Mouse (Mus musculus): ENCODE data around the gene Eml5.

Gene Eml5

DNA sequence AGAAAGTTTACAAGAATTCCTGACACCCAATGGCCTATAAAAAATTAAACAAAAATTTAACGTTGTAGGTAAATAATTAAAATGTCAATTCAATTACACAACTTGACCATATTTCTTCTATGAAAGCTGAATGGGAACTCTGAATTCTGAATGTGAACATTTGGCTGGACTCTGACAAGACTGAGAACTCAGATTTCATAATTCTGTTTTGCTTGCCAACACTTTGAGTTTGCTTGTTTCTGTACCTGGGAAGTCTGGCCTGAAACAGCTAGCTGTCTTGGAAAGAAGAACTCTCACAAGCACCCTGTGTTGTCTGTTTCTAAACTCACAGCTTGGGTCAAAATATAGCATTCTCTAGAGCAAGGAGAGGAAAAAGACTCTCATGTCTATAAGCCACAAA, 67.4 kb downstream of the Eml5 start:
- DNase-seq (ENCODE audit: low spot score in 2 of 2): no peak

DNA sequence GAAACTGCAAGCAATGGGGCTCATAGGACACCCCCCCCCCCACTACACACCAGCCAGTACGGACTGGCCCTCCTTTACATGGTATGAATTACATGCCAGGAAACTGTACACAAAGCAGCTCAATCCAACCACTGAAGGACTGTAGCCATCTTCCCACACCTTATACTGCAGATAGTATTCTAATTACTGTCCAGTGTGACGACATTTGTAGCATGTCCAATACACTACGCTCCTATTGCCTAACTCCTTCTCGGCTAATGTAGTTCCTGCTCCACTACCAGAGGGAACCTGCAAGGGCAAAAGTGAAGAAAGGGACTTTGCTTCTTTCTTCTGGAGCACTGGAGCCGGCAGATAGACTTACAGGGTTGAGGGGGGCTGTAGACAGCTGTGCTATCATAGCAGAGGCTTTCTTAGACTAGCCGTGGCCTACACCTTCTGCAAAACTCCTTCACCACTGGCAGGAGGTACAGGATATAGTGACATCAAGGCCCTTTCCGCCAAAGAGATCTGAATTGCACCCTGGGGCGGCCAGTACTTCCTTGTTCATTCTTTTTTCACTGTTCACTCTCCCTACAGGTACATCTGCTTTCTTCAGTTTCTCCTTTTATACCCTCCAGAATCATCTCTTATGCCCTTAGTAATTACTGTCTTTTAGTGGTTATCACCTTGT, 68.2 kb downstream of the Eml5 start:
- DNase-seq (ENCODE audit: low spot score in 2 of 2): no peak

DNA sequence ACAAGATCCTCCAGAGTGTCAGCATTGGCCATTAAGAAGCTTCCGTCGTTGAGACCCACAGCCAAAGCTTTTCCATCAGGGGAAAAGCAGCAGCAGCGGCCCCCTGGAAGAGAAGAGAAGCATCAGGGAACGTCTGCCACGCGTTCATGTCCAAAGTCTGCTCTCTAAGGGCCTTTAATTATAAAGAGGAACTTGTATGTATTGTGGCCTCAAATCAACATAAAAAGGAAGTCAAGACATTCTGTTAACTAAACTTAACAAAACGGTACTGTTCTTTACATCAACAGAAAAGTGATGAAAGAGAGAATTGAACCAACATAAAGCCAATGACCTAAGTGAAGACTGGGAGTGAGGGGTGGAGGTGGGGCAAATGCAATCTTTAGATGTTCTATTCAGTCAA, 70.2 kb downstream of the Eml5 start:
- DNase-seq (ENCODE audit: low spot score in 2 of 2): no peak

DNA sequence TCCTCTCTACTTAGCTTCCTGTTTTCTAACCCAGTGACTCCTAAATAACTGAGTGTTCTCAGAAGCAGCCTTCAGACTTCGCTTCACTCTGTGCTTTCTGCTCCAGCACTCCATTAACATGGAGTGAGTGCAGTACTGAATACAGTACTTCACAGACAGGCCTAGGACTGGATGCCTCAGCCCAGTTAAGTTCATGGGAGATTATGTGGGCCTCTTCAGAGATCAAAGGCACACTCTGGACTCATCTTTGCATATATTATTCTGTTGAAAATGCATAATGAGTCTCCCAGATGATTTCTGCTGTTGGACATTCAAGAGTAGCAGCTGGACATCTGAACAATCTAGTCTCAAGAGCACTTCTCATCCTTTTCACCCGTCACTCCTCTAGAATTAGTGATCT, 80.5 kb downstream of the Eml5 start:
- no peak for DNase-seq (ENCODE audit: low spot score in 2 of 2)

DNA sequence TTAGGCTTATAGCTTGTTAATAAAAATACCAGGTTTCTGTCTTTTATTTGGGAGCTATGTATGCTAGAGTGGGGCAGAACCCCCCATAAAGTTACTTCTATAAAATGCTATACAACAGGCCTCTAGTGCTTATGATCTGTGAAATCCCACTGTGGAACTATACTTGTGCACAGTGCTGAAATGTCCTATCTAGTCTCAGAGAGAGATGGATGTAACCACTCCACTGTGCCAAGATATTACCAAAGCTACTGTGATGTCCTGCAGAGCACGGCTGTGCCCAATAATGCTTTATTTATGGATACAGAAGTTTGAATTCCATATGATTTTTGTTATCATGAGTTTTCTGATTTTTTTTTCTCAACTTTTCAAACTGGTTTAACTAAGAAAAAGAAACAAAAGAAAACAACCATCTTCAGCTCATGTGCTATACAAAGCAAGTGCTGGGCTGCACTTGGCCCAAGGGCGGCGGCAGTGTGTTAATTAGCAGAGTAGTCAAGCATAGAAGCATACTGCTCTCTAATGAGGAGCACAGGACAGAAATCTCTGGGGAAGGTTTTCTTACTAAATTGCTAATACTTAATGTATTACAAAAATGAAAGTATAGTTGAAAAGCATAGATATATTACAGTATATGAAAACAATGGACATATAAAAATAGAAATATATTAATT, 97.1 kb downstream of the Eml5 start:
- no peak for DNase-seq (ENCODE audit: low spot score in 2 of 2)

DNA sequence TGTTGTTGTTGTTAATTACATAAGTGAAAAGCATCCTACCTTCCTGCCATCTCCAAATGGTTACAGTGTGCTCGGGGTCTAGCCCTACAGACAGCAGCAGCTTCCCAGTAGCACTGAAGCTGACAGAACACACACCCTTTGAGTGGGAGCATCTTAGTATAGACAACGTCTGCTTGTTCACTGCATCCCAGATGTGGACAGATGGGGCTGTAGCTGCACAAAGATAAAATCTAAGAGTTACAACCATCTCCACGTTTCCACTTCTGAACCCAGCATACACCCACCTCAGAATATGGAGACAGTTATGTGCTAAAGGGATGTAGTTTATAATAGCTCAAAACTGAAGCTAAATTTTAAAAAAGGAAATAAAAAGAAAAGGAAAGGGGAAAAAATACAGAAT, 99.0 kb downstream of the Eml5 start:
- no peak for DNase-seq (ENCODE audit: low spot score in 2 of 2)

DNA sequence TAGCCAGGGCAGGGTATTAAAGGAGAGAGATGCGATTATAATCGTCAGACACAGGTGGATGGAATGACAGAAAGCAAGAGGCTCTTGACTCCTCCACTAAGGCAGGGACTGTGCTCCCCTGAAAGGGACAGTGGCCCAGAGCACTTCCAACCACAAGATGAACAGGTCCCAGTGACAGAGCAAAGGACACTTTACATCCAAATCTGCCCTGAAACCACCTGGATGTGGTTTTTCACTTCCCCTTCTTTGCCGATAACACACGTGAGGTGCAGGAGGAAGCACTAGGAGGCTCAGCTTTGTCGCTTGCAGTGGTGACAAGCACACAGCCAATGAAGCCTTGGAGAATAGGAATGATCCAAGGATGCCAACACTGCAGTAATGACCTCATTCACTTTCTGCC, 101.0 kb downstream of the Eml5 start:
- DNase-seq (ENCODE audit: low spot score in 2 of 2): no peak

DNA sequence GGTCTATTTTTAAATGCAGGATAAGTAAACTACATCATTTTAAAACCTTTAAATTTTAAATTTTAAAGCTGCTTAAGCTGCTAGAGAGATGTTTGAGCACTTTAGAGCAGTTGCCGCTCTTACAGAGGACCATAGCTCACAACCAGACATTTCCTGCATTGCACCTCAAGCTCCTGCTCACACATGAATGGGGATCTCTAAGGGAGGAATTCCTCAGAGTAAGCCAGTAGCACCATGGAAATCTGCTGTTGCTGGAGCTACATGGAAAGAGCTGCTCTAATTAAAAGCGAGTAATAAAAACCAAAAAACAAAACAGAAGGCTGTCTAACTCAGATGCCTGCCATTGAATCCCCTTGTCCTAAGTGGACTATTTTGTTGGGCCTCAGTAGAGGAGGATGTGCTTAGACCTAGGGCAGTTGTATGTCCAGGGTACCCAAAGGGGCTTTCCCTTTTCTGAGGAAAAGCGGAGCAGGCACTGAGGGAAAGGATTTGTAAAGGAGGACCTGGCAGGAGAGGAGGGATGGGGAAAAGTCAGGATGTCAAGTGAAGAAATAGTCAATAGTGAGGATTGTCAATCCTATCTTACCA, 105.5 kb downstream of the Eml5 start:
- no peak for DNase-seq (ENCODE audit: low spot score in 2 of 2)

DNA sequence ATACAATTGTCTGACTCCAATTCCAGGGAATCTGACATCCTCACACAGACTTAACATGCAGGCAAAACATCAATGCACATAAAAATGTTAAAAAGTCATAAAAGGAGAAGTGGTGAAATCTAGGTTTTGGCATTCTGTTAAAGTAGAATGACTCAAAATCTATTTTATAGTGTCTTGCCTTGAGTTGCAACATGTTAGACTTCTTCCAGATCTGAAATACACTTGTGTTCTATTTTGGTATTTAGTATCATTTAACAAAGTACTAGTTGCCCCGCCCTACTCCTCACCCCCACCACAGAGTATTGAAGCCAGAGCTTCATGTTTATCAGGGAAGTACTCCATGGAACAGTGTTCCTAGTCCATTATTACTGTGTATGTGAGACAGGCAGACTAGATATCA, 117.0 kb downstream of the Eml5 start:
- no peak for DNase-seq (ENCODE audit: low spot score in 2 of 2)

DNA sequence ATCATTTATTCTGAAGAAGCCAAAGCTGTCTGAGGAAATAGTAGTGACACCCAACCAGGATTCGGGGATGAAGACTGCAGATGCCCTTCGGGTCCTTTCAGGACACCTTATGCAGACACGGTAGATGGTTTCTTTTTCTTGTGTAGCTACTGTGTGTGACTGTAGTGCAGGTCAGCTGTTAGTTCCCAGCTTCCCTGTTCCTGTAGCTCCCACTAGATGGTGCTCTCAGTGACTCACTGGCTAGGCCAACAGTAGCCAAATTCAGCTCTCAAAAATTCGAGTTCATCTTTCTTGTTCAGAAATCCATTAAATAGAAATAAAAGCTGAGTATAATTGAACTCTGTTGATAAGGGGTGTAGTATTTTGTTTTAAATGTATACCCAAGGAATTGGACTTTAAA, 122.1 kb downstream of the Eml5 start:
- DNase-seq (ENCODE audit: low spot score in 2 of 2): no peak

DNA sequence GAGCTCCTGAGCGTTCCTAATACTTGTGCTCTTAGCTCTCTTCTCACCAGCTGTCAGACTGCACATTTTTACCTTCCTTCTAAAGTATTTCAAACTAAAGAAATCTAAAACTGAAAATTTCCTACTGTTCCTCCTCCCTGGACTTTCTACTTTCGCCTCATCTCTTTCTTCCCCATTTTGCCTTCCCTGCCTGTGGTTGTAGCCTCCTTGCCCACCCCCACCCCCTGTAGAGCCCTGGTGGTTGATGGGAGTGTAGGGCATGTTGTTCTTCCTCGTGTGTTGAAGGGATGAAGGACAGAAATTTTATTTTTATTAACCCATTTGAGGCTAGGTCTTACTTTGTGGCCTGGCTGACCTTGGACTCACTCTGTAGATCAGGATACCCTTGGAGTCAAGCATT, 123.8 kb downstream of the Eml5 start:
- no peak for DNase-seq (ENCODE audit: low spot score in 2 of 2)

DNA sequence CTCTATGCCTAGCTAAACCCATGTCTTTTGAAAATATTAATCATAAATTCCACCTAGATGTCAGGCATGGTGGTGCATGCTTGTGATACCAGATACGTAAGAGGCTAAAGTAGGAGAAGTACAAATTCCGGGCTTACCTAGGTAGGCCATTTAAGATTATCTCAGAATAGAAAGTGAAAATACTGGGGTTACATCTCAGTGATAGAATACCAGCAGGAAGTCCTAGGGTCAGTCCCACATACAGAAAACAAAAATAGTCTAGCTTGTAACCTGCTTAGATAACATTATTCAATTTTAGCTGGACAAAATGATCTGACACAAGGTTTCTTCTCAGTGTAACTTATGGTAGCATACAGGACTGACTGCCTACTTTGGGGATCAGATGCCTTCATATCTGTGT, 135.0 kb downstream of the Eml5 start:
- DNase-seq (ENCODE audit: low spot score in 2 of 2): no peak

DNA sequence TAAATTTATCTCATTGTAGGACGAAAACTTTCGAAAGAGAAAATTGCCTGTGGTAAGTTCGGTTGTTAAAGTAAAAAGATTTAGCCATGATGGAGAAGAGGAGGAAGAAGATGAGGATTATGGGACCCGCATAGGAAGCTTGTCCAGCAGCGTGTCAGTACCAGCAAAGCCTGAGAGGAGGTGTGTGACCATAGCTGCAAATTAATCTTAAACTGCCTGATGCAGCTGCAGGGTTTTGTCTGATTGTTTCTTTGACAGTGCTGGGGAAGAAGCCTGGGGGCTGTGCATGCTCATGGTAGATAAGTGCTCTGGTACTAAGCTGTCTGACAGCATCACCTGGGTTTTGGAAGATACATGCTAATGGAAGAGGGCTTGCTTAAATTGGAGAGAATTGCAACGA, 141.6 kb downstream of the Eml5 start:
- DNase-seq (ENCODE audit: low spot score in 2 of 2): no peak

DNA sequence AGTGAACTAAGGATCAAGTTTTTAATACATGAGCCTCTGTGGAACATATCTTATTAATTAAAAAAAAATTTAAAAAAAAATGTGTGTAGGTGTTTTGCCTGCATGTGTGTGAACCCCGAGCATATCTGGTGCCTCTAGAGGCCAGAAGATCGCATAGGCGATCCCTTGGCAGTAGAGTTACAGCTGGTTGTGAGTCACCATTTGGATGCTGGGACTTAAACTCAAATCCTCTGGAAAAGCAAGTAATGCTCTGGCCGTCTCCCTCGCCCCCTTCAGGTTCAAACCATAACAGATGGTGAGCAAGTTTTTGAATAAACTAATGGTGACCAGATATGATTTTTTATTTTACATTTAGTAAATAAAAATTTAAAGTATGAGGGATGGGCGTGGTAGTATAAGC, 143.6 kb downstream of the Eml5 start:
- DNase-seq (ENCODE audit: low spot score in 2 of 2): no peak

DNA sequence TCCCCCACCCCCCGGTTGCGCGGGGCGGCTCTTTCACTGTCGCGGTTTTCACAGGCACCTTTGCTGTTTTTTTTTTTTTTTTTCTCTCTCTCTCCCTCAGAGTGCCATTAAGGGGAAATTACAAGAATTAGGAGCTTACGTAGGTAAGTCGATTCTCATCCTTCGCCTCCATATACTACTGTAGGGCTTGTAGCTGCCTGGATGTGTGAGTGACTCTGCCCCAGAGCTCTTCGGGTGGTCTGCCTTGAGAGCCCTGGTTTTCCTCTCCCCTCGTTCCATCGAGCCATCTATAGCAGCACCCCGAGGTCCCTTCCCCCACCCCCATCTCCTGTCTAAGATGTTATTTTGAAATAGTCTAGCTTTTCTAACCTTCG, 153.9 kb downstream of the Eml5 start:
- no peak for DNase-seq (ENCODE audit: low spot score in 2 of 2)

DNA sequence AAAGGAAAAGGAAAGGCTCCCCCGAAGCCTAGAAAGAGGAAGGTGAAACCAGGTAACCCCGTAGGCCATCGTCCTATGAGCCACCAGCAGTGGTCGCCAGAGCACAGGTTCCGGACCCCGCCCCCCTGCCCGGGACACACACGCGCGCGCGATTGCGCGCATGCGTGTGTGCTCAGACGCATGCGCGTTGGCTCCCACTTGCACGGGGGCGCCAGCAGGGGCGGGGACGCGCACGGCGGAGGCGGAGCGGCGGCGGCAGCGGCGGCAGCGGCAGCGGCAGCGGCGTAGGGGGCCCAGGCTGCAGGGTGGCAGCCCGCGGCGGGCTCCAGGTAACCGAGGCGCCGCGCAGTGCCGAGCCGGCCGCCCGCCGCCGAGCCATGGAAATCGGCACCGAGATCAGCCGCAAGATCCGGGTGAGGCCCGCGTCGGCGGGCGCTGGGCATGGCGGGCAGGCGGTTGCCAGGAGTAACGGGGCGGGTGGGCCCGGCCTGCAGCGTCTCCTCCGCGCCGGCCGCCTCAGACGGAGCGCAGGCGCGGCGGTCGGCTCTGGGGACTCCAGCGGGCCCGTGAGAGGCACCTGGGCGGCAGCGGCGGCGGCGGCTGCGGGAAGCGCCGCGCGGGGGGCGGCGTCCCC, 154.4 kb downstream of the Eml5 start, which contains the start of gene Zc3h14:
TSS of gene Zc3h14 (plus strand) at position 219 of the 634 bp plus-strand sequence.
- DNase-seq (ENCODE audit: low spot score in 2 of 2): peak; percentile 87 to 93

DNA sequence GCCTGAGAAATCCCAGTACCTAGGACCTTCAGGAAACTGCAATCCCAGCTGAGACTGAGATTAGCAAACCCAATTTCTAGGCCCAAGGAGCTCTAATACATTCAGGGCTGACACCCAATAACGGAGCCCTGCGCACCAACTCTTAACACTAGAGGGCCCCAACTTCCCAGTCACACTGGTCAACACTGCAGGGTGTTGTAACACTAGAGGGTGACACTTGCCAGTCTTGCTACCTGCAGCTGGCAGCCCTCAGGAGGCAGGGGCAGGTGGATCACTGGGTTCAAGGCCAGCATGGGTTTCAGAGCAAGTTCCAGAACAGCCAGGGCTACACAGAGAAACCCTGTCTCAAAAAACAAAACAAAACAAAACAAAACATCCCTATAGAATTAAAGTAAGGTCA, 155.2 kb downstream of the Eml5 start:
- DNase-seq (ENCODE audit: low spot score in 2 of 2): peak in 1 of 2 experiments; percentile 45

DNA sequence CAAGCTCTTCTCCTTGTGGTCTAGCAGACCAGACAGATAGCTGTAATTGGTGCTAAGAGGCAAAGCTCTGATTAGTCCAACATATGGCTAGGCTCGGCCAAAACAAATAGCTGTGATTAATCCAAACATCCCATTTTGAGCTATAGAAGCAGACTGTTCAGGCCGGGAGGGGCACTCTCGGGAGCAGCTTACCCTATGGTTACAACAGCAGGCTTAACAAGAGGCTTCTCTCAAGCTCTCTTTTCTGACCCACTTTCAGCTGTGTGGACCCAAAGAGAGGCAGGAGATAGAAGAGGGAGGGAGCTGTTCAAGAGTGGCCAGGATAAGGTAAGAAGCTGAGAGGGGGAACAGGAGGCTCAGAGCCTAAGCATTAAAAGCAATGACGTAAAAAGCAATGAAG, 155.7 kb downstream of the Eml5 start:
- no peak for DNase-seq (ENCODE audit: low spot score in 2 of 2)

DNA sequence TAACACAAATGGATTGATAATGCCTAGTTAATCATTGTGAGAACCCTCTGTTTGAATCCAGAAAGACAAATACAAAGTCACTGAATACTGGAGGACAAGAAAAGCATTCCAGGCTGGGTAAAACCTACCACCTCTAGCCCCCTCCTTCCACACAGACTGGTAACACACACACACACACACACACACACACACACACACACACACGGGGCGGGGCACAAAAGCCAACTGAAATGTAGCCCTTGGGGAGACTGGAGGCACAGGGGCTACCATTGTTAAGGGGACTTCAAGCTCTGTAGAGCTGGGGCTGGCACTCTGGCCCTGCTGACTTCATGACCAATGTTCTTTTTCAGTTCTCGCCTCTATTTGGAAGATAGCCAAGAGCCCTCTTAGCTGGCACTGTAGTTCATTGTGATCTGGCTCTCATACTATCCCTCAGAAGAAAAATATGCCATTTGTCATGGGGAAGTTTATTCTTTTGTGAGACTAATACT, 160.2 kb downstream of the Eml5 start:
- no peak for DNase-seq (ENCODE audit: low spot score in 2 of 2)

DNA sequence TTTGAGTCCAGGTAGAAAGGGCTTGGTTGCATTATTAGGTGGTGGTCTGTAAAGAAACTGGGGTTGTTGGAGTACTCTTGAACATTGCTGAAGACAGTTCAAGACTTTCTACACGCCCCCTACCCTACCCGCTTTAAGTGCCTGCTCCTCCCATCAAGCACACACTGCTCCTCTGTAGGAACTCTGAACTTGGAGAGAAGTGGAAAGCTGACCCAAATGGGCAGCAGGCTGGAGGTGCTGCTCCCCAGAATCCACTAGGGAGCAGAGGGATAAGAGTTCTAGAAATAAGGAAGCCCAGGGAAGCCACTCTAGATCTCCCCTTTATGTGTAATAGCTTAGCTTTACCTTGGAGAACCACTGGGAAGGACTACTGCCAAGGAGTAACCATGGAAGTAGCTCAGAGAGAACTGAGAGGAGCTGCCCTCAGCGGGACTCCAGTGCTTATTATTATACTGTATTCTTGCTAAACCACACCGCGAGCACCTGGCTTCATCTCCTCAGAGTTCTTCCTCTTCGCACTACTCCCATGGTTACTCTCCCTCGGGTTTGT, 163.4 kb downstream of the Eml5 start:
- DNase-seq (ENCODE audit: low spot score in 2 of 2): no peak

DNA sequence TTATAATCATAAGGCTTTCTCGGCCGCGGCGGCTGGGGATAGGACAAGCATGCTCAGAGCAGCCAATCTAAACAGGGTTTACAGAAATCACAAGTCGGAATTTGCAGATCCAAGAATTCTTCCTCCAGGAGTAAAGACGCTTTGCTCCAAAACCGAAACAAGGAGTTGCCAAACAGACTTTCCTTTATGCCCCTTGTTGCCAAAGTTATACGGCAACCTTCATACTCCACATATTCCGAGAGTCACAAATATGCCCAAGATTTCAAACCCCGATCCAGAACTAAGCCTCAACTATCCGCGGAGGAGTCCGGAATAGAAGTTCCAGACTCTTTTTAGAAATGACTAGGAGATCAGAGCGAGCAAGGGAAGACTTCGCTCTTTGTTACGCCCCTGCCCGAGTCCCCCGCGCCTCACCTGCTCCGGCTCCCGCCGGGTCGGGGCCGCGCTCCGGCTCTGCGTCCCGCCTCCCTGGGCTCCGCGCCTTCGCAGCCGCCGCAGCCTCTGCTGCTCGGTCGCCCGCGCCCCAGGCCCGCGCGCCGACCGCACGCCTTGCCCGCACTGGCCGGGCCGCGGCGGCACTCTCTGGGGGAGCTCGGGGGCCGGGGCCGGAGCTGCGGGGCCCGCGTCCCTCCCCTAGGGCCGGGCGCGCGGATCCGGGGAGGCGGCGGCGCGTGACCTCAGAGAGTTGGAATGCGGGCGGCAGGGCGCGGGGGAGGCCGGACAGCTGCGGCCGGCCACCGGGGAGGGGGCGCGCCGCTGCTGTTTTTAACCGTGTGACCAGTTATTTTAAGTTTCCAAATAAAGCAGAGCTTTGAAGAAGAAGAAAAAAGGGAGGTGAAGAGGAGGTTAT, 164.1 kb downstream of the Eml5 start, which contains the start of gene Ptpn21:
TSS of gene Ptpn21 (minus strand) at position 455 of the 850 bp plus-strand sequence.
- peak; percentile 66 to 77 for DNase-seq (ENCODE audit: low spot score in 2 of 2)
